Mouse (Mus musculus) cortical plate, adult 2 months (tissue): ENCODE data around the gene Wipf3.

ENCODE experiments used
- CTCF ChIP-seq: fragments of 200-500 bp; IDR thresholded peaks from 2 replicates; pipeline ENCODE4 v1.5.1; 2011; ENCODE audit warnings: mild to moderate bottlenecking, control low read depth, low read length; ENCODE audit not compliant: insufficient read depth; ENCODE audit errors: extremely low read depth
- POLR2A ChIP-seq: fragments of 200-500 bp; IDR thresholded peaks from 2 replicates; pipeline ENCODE4 v1.6.1; 2011; ENCODE audit warnings: mild to moderate bottlenecking, low read length, control low read depth; ENCODE audit not compliant: insufficient read depth; ENCODE audit errors: extremely low read depth

GRCm38 (mm10) chr6:54412879-54413278 is 16.5 kb upstream of the Wipf3 start:
- TF ChIP-seq CTCF (no peak), POLR2A (no peak)
